Mouse (Mus musculus) CH12.LX (cell line): Measurements from ENCODE around the gene Tdrd9.

Experiments used
- BHLHE40 ChIP-seq: IDR thresholded peaks from 2 replicates; pipeline ENCODE4 v1.6.1; 2011; ENCODE audit warnings: mild to moderate bottlenecking, low read depth, low read length, improper control_type of control experiment
- POLR2A ChIP-seq: IDR thresholded peaks from 2 replicates; pipeline ENCODE4 v1.6.1; 2011; ENCODE audit warnings: low read depth, mild to moderate bottlenecking, improper control_type of control experiment, low read length
- RCOR1 ChIP-seq: conservative IDR thresholded peaks from 2 replicates; pipeline ENCODE4 v1.6.1; 2012; ENCODE audit warnings: low read depth, mild to moderate bottlenecking, inconsistent platforms, low read length, improper control_type of control experiment
- SIN3A ChIP-seq: IDR thresholded peaks from 2 replicates; pipeline ENCODE4 v1.6.1; 2012; ENCODE audit warnings: low read length, improper control_type of control experiment, inconsistent platforms
- ZKSCAN1 ChIP-seq: IDR thresholded peaks from 2 replicates; pipeline ENCODE4 v1.6.1; 2012; ENCODE audit warnings: low read depth, inconsistent platforms, low read length, improper control_type of control experiment, borderline replicate concordance

DNA sequence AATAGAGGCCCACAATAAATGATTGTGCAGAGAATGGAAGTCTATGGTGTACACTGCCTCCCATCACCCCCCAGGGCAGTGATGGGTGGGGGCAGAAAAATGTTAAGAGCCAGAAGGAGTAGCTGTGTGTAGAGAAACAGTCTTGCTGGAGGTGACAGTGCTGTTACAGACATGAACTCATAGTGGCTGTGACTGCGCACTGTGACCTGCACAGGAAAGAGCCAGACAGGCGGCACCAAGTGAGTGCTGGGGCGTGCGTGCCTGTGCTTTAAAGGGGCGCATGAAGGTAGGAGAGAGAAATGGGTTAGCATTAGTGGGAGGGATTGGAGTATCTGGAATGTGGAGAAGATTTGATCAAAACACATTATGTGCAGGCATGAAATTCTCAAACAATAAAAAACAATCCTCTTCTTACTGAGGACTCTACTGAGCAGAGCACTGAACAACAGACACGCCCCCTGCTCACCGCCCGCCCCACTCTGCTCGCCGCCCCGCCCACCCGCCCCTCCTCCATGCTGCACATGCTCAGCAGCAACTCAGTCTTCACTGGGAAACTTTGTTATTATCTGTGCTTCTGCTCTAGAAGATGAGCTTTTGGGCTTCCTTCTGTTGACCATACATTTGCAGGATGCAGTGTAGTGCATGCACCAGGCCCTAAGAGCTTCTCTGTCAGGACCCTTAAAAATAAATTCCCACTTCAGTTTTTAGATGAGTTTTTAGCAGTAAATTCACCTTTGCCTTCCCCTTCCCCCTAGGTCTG, 41.3 kb downstream of the Tdrd9 start:
- TF ChIP-seq SIN3A (no peak), BHLHE40 (no peak), ZKSCAN1 (no peak), POLR2A (no peak), RCOR1 (no peak)
